Mouse (Mus musculus) MN1 (cell line): Measurements from ENCODE around the gene Igf1.

Source experiments
- DNase-seq: peaks from one replicate; pipeline ENCODE4 v3.0.0-alpha.2; 2016; ENCODE audit warnings: low spot score

The Igf1 gene

DNA sequence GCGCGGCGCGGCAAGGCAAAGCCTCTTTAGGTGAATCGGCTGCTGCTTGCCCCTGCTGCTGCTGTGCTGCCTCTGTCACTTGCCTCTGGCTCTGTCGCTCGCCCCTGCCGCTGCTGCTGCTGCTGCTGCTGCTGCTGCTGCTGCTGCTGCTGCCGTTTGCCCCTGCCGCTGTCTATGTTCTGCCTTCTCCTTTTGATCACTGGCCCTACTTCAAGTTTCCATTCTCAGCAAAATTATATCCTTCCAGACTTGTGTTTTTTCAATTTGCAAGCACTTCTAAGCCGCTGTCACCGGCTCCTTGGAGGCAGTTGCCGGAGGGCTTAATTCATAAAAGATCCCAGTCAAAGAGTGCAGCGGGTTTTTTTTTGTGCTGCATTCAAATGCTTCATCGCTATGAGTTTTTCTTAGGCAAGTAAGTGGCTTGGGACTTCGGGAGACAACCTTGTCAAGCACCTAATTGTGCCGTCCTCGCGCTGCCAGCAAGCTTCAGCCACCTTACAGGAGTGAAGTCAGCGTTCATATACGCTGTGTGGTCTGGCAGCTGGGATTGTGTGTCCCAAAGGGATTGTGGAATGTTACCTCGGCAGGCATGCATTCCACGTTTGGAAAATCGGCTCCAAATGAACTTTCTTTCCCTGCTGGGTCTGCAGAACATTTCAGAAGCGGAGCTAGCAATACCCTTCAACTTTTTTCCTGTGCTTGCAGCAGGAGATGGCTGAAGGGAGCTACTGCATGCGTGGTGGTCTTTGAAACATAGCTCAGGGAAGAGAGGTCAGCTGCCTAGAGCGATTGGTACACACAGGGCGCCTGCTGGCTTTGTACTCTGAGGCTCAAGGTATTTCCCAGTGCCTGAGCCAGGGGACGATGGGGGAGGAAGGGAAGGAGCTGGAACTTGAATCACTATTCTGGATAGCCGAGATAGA, 2.4 kb downstream of the Igf1 start:
- DNase-seq: no peak

DNA sequence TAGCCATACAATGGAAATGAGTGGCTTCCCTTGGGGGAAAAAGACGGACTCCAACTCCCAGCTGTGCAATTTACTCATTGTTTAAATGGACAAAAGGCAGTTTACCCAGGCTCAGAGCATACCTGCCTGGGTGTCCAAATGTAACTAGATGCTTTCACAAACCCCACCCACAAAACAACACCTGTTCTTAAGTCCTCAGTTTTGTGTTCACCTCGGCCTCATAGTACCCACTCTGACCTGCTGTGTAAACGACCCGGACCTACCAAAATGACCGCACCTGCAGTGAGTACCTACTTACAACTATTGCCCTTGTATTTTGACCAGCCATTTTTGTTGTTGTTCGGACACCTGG, 3.0 kb downstream of the Igf1 start:
- DNase-seq: no peak

DNA sequence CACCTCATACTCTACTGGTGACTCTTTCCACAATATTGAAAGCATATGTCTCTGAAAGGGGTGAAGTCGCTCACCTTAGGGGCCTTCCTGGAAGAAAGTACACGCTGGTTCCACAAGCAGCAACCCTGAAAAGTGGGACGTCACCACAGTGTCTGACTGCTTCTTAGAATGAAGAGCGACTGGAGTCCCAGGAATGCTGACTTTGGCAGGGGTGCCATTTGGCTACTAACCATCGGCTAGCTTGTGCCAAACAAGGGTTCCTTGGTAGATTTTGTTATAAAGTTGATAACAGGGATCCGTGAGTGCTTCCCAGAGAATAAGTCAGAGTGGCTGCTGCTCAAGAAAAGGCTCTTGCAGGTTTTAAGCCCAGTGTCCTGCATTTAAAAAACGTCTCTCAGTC, 4.8 kb downstream of the Igf1 start:
- DNase-seq: no peak

- no peak for DNase-seq
These were observed 5.3 kb downstream of the Igf1 start for GRCm38 (mm10) chr10:87863326-87863725.

GRCm38 (mm10) chr10:87865712-87866111, 7.6 kb downstream of the Igf1 start:
- DNase-seq: no peak

DNA sequence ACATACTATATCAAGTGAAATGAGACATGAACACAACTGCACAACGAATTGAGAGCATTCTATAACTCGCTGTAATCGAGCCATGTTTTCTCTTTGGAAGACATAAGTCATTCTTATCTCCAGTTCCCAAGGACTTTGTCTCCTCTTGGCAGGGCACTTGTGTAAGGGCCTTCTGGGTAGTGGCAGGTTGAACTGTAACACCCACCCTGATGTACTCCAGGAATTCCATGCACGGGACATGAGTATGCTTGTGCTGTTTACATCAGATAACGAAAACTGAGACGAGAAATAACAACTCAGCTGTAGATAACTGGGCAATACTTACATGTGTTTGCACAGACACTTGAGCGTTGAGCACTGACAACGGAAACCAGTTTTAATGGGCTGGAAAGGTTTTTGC, 8.4 kb downstream of the Igf1 start:
- DNase-seq: no peak

GRCm38 (mm10) chr10:87867217-87867616, 9.2 kb downstream of the Igf1 start:
- DNase-seq: no peak

- DNase-seq: no peak
These were observed 9.6 kb downstream of the Igf1 start for GRCm38 (mm10) chr10:87867631-87868030.

- no peak for DNase-seq
These were observed 10.4 kb downstream of the Igf1 start for GRCm38 (mm10) chr10:87868349-87869053.

GRCm38 (mm10) chr10:87869151-87869550, 11.1 kb downstream of the Igf1 start:
- no peak for DNase-seq

DNA sequence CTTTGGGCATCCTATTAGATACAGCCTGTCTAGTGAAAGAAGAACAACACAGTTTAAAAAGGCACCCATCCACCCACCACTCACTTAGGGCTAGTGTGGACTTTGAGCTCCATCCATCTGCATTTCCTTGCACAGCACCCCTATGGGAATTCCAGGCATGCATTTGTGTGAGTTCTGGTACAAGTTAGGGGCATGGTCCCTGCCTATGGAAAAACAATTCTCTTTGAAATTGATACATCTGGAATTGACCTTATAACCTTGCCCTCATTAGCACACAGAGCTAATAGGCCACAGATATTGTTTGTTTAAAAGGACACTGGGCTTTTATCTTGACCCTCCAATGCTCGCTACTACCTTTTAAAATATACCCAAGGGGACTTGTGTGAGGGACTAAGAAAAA, 11.6 kb downstream of the Igf1 start:
- no peak for DNase-seq

- no peak for DNase-seq
These were observed 14.0 kb downstream of the Igf1 start for GRCm38 (mm10) chr10:87871863-87872647.

- DNase-seq: no peak
These were observed 14.8 kb downstream of the Igf1 start for GRCm38 (mm10) chr10:87872854-87873253.

- DNase-seq: no peak
These were observed 15.5 kb downstream of the Igf1 start for GRCm38 (mm10) chr10:87873516-87873915.

- DNase-seq: no peak
These were observed 22.2 kb downstream of the Igf1 start for GRCm38 (mm10) chr10:87880071-87880785.

DNA sequence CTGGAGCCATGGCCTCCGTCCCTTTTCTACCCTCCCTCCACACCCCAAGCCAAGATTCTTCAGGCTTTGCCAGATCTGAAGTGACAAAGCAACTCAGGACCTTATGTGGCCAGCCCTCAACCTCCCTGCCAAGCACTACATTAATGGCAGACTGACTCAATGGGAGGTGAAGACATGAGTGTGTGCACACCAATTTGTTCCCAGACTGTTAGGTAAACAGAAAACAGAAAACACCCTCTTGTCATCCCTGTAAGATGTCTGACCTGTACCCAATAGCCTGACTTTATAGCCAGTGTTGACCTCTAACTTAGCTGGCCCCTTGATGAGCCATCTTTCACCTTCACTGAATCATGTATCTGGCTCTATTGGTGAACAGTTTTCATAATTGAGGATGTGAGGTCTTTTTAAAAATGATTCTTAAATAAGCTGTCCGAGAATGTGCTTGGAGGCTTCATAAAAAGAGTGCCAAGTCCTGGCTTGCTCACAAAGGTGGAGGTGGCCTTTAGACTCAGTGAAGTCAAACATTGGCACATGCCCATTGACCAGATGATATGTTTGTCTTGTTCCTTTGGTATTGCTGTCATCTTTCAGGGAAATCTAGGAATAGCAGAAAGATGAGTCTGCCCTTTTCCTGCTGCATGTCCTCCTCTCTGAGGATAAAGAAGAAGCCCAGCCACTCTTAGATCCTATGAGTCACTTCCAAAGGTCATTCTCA, 27.4 kb downstream of the Igf1 start:
- DNase-seq: no peak

- DNase-seq: peak; percentile 7
These were observed 31.8 kb downstream of the Igf1 start for GRCm38 (mm10) chr10:87889850-87890249.

GRCm38 (mm10) chr10:87892256-87892655, 34.2 kb downstream of the Igf1 start:
- no peak for DNase-seq

DNA sequence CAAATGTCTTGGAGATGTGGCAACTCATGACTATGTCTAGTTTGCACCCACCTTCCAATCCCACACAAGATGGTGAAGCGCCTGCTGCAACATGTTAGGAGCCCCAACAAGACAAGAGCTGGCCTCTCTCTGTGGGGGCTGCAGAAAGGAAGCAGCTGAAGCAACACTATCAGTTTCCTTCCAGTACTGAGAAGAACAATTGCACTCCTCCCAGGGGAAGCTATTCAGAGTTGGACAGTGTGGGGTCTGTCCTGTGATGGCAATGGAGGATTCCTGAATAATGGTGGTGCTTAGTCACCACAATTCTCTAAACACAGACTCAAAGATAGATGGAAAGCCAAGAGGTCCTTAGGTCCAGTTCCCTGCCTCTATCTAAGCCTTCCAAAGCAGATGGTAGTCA, 35.2 kb downstream of the Igf1 start:
- DNase-seq: no peak

DNA sequence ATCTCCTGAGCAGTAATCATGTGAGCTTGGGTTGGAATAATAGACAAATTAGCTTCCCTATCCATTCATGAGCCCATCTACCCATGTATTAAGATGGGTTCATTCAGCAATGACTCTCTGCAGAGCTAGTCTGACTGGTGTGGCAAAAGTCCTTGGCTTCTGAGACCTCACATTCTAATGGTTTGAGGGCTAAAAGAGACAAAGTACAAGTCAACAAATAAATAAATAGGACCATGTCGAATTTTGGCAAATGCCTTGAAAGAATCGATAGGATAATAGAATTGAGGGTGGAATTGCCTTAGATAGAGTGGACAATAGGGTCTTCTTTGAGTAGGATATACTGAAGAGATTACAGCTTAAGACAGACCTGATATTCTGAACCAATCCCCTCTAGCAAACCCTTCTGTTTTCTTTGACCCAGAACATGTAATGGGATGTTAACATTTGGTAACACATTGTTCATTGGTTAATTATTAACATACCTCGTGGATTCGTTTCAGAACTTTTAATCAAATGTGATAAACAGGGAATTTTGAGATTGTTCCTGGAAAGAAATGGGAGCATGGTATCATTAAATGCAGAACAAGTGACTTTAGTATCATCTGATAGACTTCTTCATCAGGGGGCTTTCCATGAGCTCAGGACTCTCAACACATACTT, 36.5 kb downstream of the Igf1 start:
- DNase-seq: no peak

GRCm38 (mm10) chr10:87895351-87895750, 37.3 kb downstream of the Igf1 start:
- DNase-seq: no peak
